Mouse (Mus musculus) embryo, embryonic 10.5 days (tissue): ENCODE results near the gene Mettl7a1.
"Not testable (repeated sequence)": the region's sequence is repeated elsewhere in the genome, so short reads cannot be mapped to it uniquely, and the experiment has no call there.

Experiments used
- DNase-seq: peaks from one replicate; pipeline ENCODE4 v3.0.0-alpha.2; 2015; ENCODE audit warnings: low spot score

The Mettl7a1 gene

DNA sequence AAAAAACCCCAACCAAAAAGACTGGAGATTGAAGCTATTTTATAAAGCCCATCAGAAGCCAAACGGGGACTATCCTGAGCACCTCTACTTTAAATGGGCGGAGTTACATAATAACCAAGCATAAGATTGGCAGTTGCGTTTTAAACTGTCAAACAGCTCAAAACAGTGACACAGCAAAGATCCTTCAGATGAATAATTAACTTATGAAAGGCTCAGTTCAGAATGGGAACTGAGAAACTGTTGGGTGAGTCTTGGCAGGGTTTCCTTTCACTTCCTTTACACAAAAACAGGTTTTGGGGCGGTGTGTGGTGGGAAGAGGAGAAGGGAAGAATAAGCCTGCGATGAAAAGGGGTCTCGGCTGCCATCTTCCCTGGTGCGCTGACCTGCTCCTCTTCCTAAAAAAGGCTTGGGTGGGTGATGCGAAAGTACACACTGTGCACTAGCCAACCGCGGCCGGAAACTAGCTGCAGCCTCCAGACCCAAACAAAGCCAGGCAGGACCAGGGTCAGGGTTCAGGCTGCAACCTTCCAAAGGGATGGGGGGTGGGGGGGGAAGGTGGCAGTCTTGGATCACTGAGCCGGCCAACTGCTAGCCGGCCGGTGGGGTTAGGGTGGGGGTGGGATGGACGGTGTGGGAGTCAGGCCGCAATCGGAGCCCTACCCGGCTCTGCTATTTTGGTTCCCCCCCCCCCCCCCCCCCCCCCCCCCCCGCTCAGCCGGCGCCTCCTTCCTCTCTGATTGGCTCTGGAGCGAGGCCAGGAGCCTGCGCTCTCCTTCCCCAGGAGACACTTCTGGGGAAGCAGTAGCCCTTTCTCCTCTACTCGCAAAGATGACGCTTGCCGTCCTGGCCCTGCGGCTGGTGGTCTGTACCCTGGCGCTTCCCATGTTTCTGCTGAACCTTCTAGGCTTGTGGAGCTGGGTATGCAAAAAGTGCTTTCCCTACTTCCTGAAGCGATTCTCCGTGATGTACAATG, at the start of gene Mettl7a1:
TSS of gene Mettl7a1 (plus strand) at position 122 of the 973 bp plus-strand sequence.
- peak; percentile 79 for DNase-seq

- no peak for DNase-seq
Measured at GRCm38 (mm10) chr15:100256386-100256785, 47.6 kb upstream of the Mettl7a1 start.

- no peak for DNase-seq
Measured at GRCm38 (mm10) chr15:100257305-100257704, 46.6 kb upstream of the Mettl7a1 start.

DNA sequence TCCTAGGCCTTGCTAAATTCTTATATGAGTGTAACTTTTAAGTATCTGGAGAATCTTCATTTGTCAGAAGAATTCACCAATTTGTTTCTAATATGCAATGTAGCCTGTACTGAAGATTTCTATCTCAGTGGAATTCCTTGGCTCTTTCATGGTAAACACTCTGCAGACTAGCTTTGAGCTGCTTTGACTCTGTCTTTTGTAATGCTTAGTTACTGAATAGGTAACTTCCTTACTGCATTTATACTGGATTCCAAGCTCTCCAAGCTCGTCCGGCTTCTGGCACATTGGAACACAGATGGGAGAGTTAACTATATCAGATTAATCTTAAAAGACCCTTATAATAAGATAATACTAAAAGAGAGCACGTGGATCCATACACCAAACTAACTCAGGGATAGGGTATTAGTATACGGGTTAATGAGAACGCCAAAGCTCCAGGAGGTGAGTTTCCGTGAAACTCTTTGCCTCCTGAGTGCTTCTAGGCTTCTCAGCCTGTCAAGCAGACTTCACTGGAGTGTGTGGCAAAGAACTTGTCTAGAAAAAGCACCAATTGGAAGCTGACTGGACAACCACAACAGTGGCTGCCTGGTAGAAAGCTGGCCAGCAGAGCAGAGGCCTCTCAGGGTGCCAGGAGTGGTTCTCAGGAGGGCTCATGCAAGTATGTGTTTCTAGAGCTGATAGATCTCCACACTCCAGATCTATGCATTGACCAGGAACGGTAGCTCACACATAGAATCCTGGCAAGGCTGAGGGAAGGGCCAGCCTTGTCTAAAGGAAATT, 45.1 kb upstream of the Mettl7a1 start:
- DNase-seq: no peak

- DNase-seq: not testable (repeated sequence)
Measured at GRCm38 (mm10) chr15:100260351-100260750, 43.6 kb upstream of the Mettl7a1 start.

- peak; percentile 53 for DNase-seq
Measured at GRCm38 (mm10) chr15:100263246-100263905, 40.6 kb upstream of the Mettl7a1 start.

GRCm38 (mm10) chr15:100265586-100266325, 38.2 kb upstream of the Mettl7a1 start:
- no peak for DNase-seq

DNA sequence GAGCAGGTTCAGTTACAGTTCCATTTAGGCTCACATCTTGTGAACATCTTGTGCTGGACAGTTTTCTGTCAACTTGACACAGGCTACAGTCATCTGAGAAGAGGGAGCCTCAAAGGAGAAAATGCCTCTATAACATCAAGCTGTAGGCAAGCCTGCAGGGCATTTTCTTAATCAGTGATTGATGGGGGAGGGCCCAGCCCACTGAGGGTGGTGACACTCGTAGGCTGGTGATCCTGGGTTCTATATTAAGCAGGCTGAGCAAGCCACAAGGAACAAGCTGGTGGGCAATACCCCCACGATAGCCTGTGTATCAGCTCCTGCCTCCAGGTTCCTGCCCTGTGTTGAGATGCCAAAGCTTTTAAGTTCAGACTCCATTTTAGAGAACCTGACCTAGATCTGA, 35.0 kb upstream of the Mettl7a1 start:
- DNase-seq: no peak

DNA sequence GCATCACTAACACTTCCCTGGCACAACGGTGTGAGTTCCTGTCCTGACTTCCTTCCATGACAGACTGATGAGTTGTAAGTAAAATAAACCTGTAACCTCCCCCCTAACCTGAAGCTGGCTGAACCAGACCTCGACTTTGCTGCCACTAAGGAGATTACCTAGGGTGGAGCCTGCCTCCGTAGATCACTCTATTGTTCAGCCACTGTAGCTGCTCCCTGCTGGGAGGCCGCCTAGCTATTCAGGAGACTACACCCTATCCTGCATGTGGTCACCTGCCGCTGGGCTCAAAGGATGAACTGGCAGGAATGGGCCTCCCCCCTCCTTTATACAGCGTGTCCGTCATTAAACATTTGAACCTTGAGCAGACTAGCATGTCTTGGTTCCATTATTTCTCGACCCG, 34.2 kb upstream of the Mettl7a1 start:
- no peak for DNase-seq

DNA sequence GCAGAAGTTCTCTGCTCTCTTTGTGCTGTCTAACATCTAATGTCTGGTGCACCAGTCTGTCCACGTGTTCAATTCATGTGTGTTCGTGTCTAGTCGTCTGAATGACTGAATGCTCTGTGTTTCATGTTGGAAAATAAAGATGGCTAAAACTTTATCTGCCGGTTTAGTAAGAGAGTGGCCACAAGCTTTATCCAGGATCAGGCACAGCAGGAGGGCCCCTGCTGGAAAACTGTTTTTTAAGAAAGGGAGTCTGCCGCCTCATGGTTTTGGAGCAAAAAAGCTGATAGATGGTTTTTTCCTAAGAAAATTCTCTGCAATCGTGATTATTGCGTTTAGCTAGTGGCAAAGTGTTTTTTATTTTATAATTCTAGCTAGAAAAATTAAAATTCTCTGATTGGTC, 33.3 kb upstream of the Mettl7a1 start:
- not testable (repeated sequence) for DNase-seq

DNA sequence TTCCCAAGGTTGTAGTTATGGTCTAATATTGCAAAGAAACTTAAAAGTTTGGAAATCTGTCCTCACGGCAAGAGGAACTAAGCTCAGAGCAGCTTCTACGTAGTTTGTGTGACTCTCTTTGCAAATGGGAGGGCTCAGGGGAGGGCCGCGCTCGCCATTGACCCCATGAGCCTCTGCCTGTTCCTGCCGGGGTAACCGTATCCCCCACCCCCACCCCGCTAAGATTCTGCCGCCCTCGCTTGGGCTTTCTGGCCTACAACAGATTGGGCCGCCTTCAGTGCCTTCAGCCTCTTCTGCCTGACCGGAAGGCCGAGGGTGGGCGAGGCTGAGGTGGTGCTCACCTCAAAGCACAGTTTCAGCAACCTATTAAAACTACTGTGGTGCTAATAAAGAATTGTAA, 32.5 kb upstream of the Mettl7a1 start:
- DNase-seq: no peak

GRCm38 (mm10) chr15:100273791-100274308, 30.1 kb upstream of the Mettl7a1 start:
- not testable (repeated sequence) for DNase-seq

DNA sequence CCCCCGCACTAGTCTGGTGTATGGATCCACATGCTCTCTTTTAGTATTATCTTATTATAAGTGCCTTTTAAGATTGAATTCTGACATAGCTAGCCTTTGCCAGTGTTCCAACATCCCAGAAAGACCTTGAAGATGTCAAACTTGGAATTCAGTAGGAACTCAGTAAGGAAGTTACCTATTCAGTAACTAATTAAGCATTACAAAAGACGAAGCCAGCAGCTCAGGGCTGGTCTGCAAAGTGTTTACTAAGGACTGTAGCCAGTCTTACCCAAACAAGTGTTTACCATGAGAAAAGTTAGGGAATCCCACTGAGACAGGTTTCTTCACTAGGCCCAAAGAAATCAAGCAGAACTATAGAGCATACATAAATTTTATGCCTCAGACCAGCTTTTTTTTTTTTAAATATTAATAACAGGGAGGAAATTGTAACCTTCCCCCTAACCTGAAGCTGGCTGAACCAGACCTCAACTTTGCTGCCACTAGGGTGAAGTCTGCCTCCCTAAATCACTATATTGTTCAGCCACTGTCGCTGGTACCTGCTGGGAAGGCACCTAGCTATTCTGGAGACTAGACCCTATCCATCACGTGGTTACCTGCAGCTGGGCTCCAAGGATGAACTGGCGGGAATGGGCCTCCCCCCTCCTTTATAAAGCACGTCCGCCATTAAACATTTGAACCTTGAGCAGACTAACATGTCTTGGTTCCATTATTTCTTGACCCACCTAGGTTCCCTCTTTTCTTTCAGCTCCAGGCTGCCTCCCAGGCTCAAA, 29.0 kb upstream of the Mettl7a1 start:
- no peak for DNase-seq

GRCm38 (mm10) chr15:100276403-100276802, 27.5 kb upstream of the Mettl7a1 start:
- DNase-seq: no peak

- no peak for DNase-seq
Measured at GRCm38 (mm10) chr15:100277586-100277985, 26.4 kb upstream of the Mettl7a1 start.

- DNase-seq: no peak
Measured at GRCm38 (mm10) chr15:100280626-100281025, 23.3 kb upstream of the Mettl7a1 start, which contains the start of gene Tmprss12. Gene Tmprss12, plus strand, starts transcription at chr15:100280837.

GRCm38 (mm10) chr15:100288980-100289379, 15.0 kb upstream of the Mettl7a1 start:
- no peak for DNase-seq

GRCm38 (mm10) chr15:100290858-100291257, 13.1 kb upstream of the Mettl7a1 start:
- no peak for DNase-seq

- DNase-seq: no peak
Measured at GRCm38 (mm10) chr15:100292326-100292725, 11.6 kb upstream of the Mettl7a1 start.

GRCm38 (mm10) chr15:100297856-100298255, 6.1 kb upstream of the Mettl7a1 start:
- DNase-seq: no peak
